Mouse (Mus musculus): Measurements from ENCODE around the gene Inca1. TPM values are rescaled to one million over a fixed set of nuclear protein-coding genes. Genes with fewer than 3 reads are reported as not detected.

The Inca1 gene
- total and polyA plus RNA-seq, 2 experiments from 2014 or later: 0.94 to 2.3 TPM

- no peak overlapping the region for H3K27ac ChIP-seq
- 74% methylated on average over 5 of the region's 5 CpGs for WGBS
- no peaks in the 10 kb centered on the region for H3K9me3 ChIP-seq (ENCODE audit: low read length)
- no peak for ATAC-seq
- H3K27me3 ChIP-seq (ENCODE audit: insufficient read depth, low read length): no peaks in the 10 kb centered on the region
- no peak overlapping the region for H3K9ac ChIP-seq (replicated peaks; ENCODE audit: low read length)
- no peaks in the 10 kb centered on the region for H3K4me1 ChIP-seq (ENCODE audit: insufficient read depth, low read length)
- no peak for DNase-seq (ENCODE audit: low spot score)
- no peaks in the 10 kb centered on the region for H3K36me3 ChIP-seq (ENCODE audit: insufficient read depth, low read length)
- H3K4me3 ChIP-seq (ENCODE audit: low read length): no peak overlapping the region
- H3K4me2 ChIP-seq (ENCODE audit: low read depth, low read length): no peak overlapping the region
- no peak for TF ChIP-seq CTCF (IDR thresholded peaks at IDR 0.05; ENCODE audit: low read depth)
Observed at GRCm38 (mm10) chr11:70737749-70738148, 37.8 kb upstream of the Inca1 start.

GRCm38 (mm10) chr11:70733256-70733655, 33.3 kb upstream of the Inca1 start:
- WGBS: 75% methylated on average over 5 of the region's 5 CpGs
- Histone ChIP-seq H3K4me3 (ENCODE audit: low read length) (no peak overlapping the region), H3K9me3 (ENCODE audit: low read length) (no peaks in the 10 kb centered on the region), H3K36me3 (ENCODE audit: insufficient read depth, low read length) (peaks cover 5% of the 10 kb centered on the region), H3K27me3 (ENCODE audit: insufficient read depth, low read length) (no peaks in the 10 kb centered on the region), H3K9ac (replicated peaks; ENCODE audit: low read length) (no peak overlapping the region), H3K4me2 (ENCODE audit: low read depth, low read length) (no peak overlapping the region), H3K4me1 (ENCODE audit: insufficient read depth, low read length) (no peaks in the 10 kb centered on the region), H3K27ac (no peak overlapping the region)
- DNase-seq (ENCODE audit: low spot score) (no peak), ATAC-seq (no peak)
- TF ChIP-seq CTCF (IDR thresholded peaks at IDR 0.05; ENCODE audit: low read depth): no peak

- no peak overlapping the region for H3K4me3 ChIP-seq (ENCODE audit: low read length)
- TF ChIP-seq CTCF (IDR thresholded peaks at IDR 0.05; ENCODE audit: low read depth): no peak
- peak overlapping the region; percentile 64 for H3K27ac ChIP-seq
- H3K36me3 ChIP-seq (ENCODE audit: insufficient read depth, low read length): peaks cover 21% of the 10 kb centered on the region
- H3K27me3 ChIP-seq (ENCODE audit: insufficient read depth, low read length): no peaks in the 10 kb centered on the region
- DNase-seq (ENCODE audit: low spot score) (peak; percentile 59), ATAC-seq (peak; percentile 71; the same call in 1 of the 2 replicates)
- H3K4me1 ChIP-seq (ENCODE audit: insufficient read depth, low read length): no peaks in the 10 kb centered on the region
- WGBS: 36% methylated on average over 5 of the region's 5 CpGs
- no peak overlapping the region for H3K9ac ChIP-seq (replicated peaks; ENCODE audit: low read length)
- H3K4me2 ChIP-seq (ENCODE audit: low read depth, low read length): no peak overlapping the region
- H3K9me3 ChIP-seq (ENCODE audit: low read length): no peaks in the 10 kb centered on the region
Observed at GRCm38 (mm10) chr11:70731178-70731577, 31.2 kb upstream of the Inca1 start.

- Histone ChIP-seq H3K9me3 (ENCODE audit: low read length) (no peaks in the 10 kb centered on the region), H3K27ac (peak overlapping the region; percentile 64), H3K36me3 (ENCODE audit: insufficient read depth, low read length) (peaks cover 28% of the 10 kb centered on the region), H3K4me3 (ENCODE audit: low read length) (no peak overlapping the region), H3K4me2 (ENCODE audit: low read depth, low read length) (no peak overlapping the region), H3K27me3 (ENCODE audit: insufficient read depth, low read length) (no peaks in the 10 kb centered on the region), H3K4me1 (ENCODE audit: insufficient read depth, low read length) (no peaks in the 10 kb centered on the region), H3K9ac (replicated peaks; ENCODE audit: low read length) (no peak overlapping the region)
- 81% methylated on average over 9 of the region's 9 CpGs for WGBS
- TF ChIP-seq CTCF (IDR thresholded peaks at IDR 0.05; ENCODE audit: low read depth): no peak
- ATAC-seq: 0 out of 2 replicates have a peak, but pooled peaks have one; percentile 31
- DNase-seq (ENCODE audit: low spot score): no peak
Observed at GRCm38 (mm10) chr11:70730427-70731038, 30.6 kb upstream of the Inca1 start.

GRCm38 (mm10) chr11:70727385-70727784, 27.4 kb upstream of the Inca1 start:
- no peak overlapping the region for H3K27ac ChIP-seq
- no peak overlapping the region for H3K4me3 ChIP-seq (ENCODE audit: low read length)
- WGBS: 90% methylated on average over 5 of the region's 5 CpGs
- no peaks in the 10 kb centered on the region for H3K9me3 ChIP-seq (ENCODE audit: low read length)
- no peaks in the 10 kb centered on the region for H3K4me1 ChIP-seq (ENCODE audit: insufficient read depth, low read length)
- H3K27me3 ChIP-seq (ENCODE audit: insufficient read depth, low read length): no peaks in the 10 kb centered on the region
- no peak overlapping the region for H3K9ac ChIP-seq (replicated peaks; ENCODE audit: low read length)
- H3K4me2 ChIP-seq (ENCODE audit: low read depth, low read length): no peak overlapping the region
- H3K36me3 ChIP-seq (ENCODE audit: insufficient read depth, low read length): peaks cover 49% of the 10 kb centered on the region
- no peak for TF ChIP-seq CTCF (IDR thresholded peaks at IDR 0.05; ENCODE audit: low read depth)
- no peak for ATAC-seq
- DNase-seq (ENCODE audit: low spot score): no peak

GRCm38 (mm10) chr11:70726585-70726984, 26.6 kb upstream of the Inca1 start:
- Histone ChIP-seq H3K9me3 (ENCODE audit: low read length) (no peaks in the 10 kb centered on the region), H3K27ac (no peak overlapping the region), H3K4me1 (ENCODE audit: insufficient read depth, low read length) (no peaks in the 10 kb centered on the region), H3K9ac (replicated peaks; ENCODE audit: low read length) (no peak overlapping the region), H3K36me3 (ENCODE audit: insufficient read depth, low read length) (peaks cover 49% of the 10 kb centered on the region), H3K27me3 (ENCODE audit: insufficient read depth, low read length) (no peaks in the 10 kb centered on the region), H3K4me3 (ENCODE audit: low read length) (no peak overlapping the region), H3K4me2 (ENCODE audit: low read depth, low read length) (no peak overlapping the region)
- no peak for DNase-seq (ENCODE audit: low spot score)
- no peak for ATAC-seq
- 97% methylated on average over 2 of the region's 2 CpGs for WGBS
- no peak for TF ChIP-seq CTCF (IDR thresholded peaks at IDR 0.05; ENCODE audit: low read depth)

- Histone ChIP-seq H3K4me1 (ENCODE audit: insufficient read depth, low read length) (no peaks in the 10 kb centered on the region), H3K36me3 (ENCODE audit: insufficient read depth, low read length) (peaks cover 60% of the 10 kb centered on the region), H3K9me3 (ENCODE audit: low read length) (no peaks in the 10 kb centered on the region), H3K27me3 (ENCODE audit: insufficient read depth, low read length) (no peaks in the 10 kb centered on the region), H3K9ac (replicated peaks; ENCODE audit: low read length) (no peak overlapping the region), H3K4me2 (ENCODE audit: low read depth, low read length) (no peak overlapping the region), H3K27ac (no peak overlapping the region), H3K4me3 (ENCODE audit: low read length) (no peak overlapping the region)
- 95% methylated on average over 9 of the region's 9 CpGs for WGBS
- no peak for TF ChIP-seq CTCF (IDR thresholded peaks at IDR 0.05; ENCODE audit: low read depth)
- DNase-seq (ENCODE audit: low spot score) (no peak), ATAC-seq (no peak)
Observed at GRCm38 (mm10) chr11:70724706-70725105, 24.8 kb upstream of the Inca1 start.
